Mouse (Mus musculus) liver, embryonic 14.5 days (tissue): ENCODE measurements around the gene Cyth1.

ENCODE experiments used
- CTCF ChIP-seq: IDR thresholded peaks from 2 replicates; pipeline ENCODE4 v1.5.1; 2016; ENCODE audit warnings: antibody characterized with exemption, low read depth, control low read depth
- EP300 ChIP-seq: IDR thresholded peaks from 2 replicates; pipeline ENCODE4 v1.6.1; 2016; ENCODE audit warnings: antibody characterized with exemption, low read depth

GRCm38 (mm10) chr11:118158753-118159152 lies 89.6 kb downstream of the Cyth1 start:
- no peak for TF ChIP-seq CTCF
- no peak for TF ChIP-seq EP300
